Mouse (Mus musculus) cortical plate, adult 2 months (tissue): Measurements from ENCODE around the gene Phldb2. TPM values are rescaled to one million over a fixed set of nuclear protein-coding genes. Genes with fewer than 3 reads are reported as not detected.

Experiments used
- H3K27ac ChIP-seq: fragments of 200-500 bp; 2 replicates; pipeline ENCODE4 v1.5.1; 2012; ENCODE audit warnings: low read length, control low read depth, inconsistent platforms; ENCODE audit not compliant: insufficient read depth
- H3K4me1 ChIP-seq: fragments of 200-500 bp; 2 replicates; pipeline ENCODE4 v1.6.1; 2011; ENCODE audit warnings: low read length; ENCODE audit not compliant: control insufficient read depth, insufficient read depth
- H3K4me3 ChIP-seq: fragments of 200-500 bp; 2 replicates; pipeline ENCODE4 v1.5.1; 2011; ENCODE audit warnings: mild to moderate bottlenecking, low read length, control low read depth; ENCODE audit not compliant: insufficient read depth
- CTCF ChIP-seq: fragments of 200-500 bp; IDR thresholded peaks from 2 replicates; pipeline ENCODE4 v1.5.1; 2011; ENCODE audit warnings: mild to moderate bottlenecking, control low read depth, low read length; ENCODE audit not compliant: insufficient read depth; ENCODE audit errors: extremely low read depth
- POLR2A ChIP-seq: fragments of 200-500 bp; IDR thresholded peaks from 2 replicates; pipeline ENCODE4 v1.6.1; 2011; ENCODE audit warnings: mild to moderate bottlenecking, low read length, control low read depth; ENCODE audit not compliant: insufficient read depth; ENCODE audit errors: extremely low read depth
- polyA plus RNA-seq: library from polyadenylated mRNA; depleted of rRNA; stranded (reverse); fragments of >200 nt; gene quantifications from 2 replicates; pipeline ENCODE4 v1.2.3, GENCODE M21; 2012; rRNA removed

Phldb2 gene
- polyA plus RNA-seq, 1 experiment = 5.4 TPM

DNA sequence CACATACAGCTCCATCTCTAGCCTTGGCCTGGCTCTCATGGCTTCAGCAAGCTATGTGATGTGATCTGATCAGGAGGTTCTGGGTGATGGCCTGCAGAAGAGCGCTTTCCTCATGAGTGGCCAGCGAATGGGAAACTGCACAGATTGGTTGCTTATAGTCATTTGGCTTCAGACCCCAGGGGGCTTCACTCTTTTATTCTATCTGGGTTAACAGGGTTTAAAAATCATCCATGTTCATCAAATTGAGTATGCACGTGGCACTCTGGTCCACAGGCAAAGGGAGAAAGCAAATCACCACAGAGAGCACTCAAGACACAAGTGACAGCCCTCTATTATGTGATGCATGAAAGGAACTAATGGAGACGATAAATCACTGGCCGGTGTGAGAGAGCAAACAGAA lies 240.1 kb downstream of the Phldb2 start:
- Histone ChIP-seq H3K4me1 (no peaks in the 10 kb centered on the region), H3K27ac (no peak overlapping the region), H3K4me3 (no peak overlapping the region)
- no peak for TF ChIP-seq CTCF
- TF ChIP-seq POLR2A = no peak

DNA sequence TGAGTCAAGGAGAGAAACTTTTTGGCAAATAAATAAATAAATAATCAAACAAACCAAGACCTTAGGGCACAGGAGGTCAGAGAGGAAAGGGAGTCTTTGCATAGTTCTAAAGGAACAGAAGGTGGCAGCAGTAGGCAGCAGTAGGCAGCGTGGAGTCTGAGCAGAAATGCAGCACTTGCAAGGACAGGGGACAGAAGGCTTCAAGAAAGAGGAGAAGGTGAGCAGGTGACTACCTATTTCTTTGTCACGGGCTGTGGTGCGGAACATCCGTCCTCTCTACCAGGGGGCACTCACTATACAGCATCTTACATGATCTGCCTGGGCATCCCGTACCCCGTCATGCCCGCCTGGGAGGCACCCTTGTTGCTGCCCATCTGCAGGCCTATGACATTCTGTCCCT lies 242.1 kb downstream of the Phldb2 start:
- TF ChIP-seq POLR2A = no peak
- TF ChIP-seq CTCF = peak; percentile 53
- Histone ChIP-seq H3K4me3 (no peak overlapping the region), H3K4me1 (no peaks in the 10 kb centered on the region), H3K27ac (no peak overlapping the region)

DNA sequence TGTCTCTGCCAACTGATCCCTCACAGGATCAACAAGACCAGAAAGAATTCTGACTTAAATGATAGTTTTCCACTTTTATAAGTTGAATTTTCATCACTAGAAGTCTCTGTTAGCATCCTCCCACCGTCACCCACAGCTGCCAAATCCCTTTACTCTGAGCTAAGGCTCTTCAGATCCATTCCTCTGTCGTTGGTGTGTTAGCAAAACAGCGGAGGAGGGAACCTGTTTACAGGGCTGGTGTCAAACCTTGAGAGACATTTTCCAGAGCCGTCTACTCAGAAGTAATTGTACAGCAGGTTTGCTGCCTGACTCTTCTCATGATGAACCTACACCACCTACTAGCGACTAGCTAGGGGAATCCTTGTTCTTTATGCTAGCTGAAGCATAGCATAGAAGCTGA lies 254.1 kb downstream of the Phldb2 start:
- TF ChIP-seq CTCF (no peak), POLR2A (no peak)

DNA sequence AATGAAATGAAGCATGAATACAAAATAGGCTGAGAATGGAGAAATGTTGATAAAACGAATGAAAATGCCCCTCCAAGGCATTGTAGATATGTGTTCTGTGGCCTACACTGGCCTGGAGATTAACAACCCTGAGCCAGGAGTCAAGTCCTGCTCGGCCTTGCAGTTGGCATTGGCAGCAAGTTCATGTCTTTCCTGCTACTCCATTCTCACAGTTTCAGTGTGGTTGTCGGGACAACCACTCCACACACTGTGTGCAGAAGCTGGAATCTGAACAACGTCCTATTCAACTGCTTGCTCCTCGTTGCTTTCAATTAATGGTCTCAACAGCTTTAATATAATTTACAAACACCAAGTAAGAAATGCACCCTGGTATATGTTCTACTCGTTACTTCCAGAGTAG lies 255.4 kb downstream of the Phldb2 start:
- Histone ChIP-seq H3K4me1 (peaks cover 5% of the 10 kb centered on the region), H3K4me3 (no peak overlapping the region), H3K27ac (no peak overlapping the region)
- TF ChIP-seq CTCF (no peak), POLR2A (no peak)

More for the DNA sequence above, 254.1 kb downstream of the Phldb2 start:
- peaks cover 1% of the 10 kb centered on the region; the same call in 1 of the 2 replicates for H3K4me1 ChIP-seq
- no peak overlapping the region for H3K27ac ChIP-seq
- no peak overlapping the region for H3K4me3 ChIP-seq

Other genes with a start within 250 kb of the Phldb2 start
- 615 and 624 TPM in 2 replicates for gene Tagln3, start 229.0 kb downstream of the Phldb2 start, polyA plus RNA-seq
- gene Abhd10, start 210.6 kb downstream of the Phldb2 start, polyA plus RNA-seq = 24.0 and 24.1 TPM in 2 replicates
- 39.9 and 43.2 TPM in 2 replicates for gene Plcxd2, start 56.6 kb upstream of the Phldb2 start, polyA plus RNA-seq
- 0.04 TPM in 1 of 2 replicates, not detected in the other for gene Cd96, start 166.7 kb upstream of the Phldb2 start, polyA plus RNA-seq
- gene Gm4737, start 201.5 kb upstream of the Phldb2 start, polyA plus RNA-seq = 3.5 and 4.5 TPM in 2 replicates